Mouse (Mus musculus) MEL (cell line): ENCODE data around the gene Steap4. TPM values are rescaled to one million over a fixed set of nuclear protein-coding genes. Genes with fewer than 3 reads are reported as not detected.

Experiments
- DNase-seq: peaks from one replicate; pipeline ENCODE4 v3.0.0; 2011; ENCODE audit warnings: low read depth, low spot score
- H3K27ac ChIP-seq: 2 replicates; pipeline ENCODE4 v1.5.1; 2012; ENCODE audit warnings: low read depth, mild to moderate bottlenecking, control low read depth, low read length, moderate library complexity; ENCODE audit not compliant: control insufficient read depth
- H3K27me3 ChIP-seq, 2 experiments: fragments of 150-350 bp in 1 of 2; sonication (generic) in 1 of 2; 2 replicates each; pipeline ENCODE4 v1.6.1; 2012; ENCODE audit warnings: low read length in 2 of 2, mild to moderate bottlenecking in 2 of 2, improper control_type of control experiment in 1 of 2, moderate library complexity in 1 of 2; ENCODE audit not compliant: insufficient read depth in 2 of 2, control insufficient read depth in 1 of 2
- H3K36me3 ChIP-seq, 2 experiments: 2 replicates each; pipeline ENCODE4 v1.6.1; 2012 to 2014; ENCODE audit warnings: low read length in 2 of 2, improper control_type of control experiment in 1 of 2, inconsistent platforms in 1 of 2, mild to moderate bottlenecking in 1 of 2; ENCODE audit not compliant: insufficient read depth in 2 of 2, control insufficient read depth in 1 of 2
- H3K4me1 ChIP-seq, 2 experiments: fragments of 150-350 bp in 1 of 2; sonication (generic) in 1 of 2; 2 replicates each; pipeline ENCODE4 v1.6.1; 2012; ENCODE audit warnings: low read length in 2 of 2, improper control_type of control experiment in 1 of 2, mild to moderate bottlenecking in 1 of 2; ENCODE audit not compliant: insufficient read depth in 2 of 2, control insufficient read depth in 1 of 2
- H3K4me3 ChIP-seq, 2 experiments: fragments of 150-350 bp in 1 of 2; sonication (generic) in 1 of 2; 2 replicates each; pipeline ENCODE4 v1.5.1; 2012; ENCODE audit warnings: low read depth in 2 of 2, low read length in 2 of 2, mild to moderate bottlenecking in 2 of 2, moderate library complexity in 2 of 2, control low read depth in 1 of 2, improper control_type of control experiment in 1 of 2; ENCODE audit not compliant: control insufficient read depth in 1 of 2, insufficient read depth in 1 of 2
- H3K79me2 ChIP-seq: 2 replicates; pipeline ENCODE4 v1.6.1; 2012; ENCODE audit warnings: mild to moderate bottlenecking, low read length, moderate library complexity; ENCODE audit not compliant: control insufficient read depth, poor library complexity, insufficient read depth
- H3K9ac ChIP-seq: 2 replicates; pipeline ENCODE4 v1.6.1; 2012; ENCODE audit warnings: low read depth, mild to moderate bottlenecking, control low read depth, low read length, moderate library complexity; ENCODE audit not compliant: control insufficient read depth, poor library complexity, severe bottlenecking
- H3K9me3 ChIP-seq: fragments of 150-350 bp; sonication (generic); replicated peaks from 2 replicates; pipeline ENCODE4 v1.6.1; 2012; ENCODE audit warnings: mild to moderate bottlenecking, low read length, improper control_type of control experiment, moderate library complexity; ENCODE audit not compliant: insufficient read depth
- CHD2 ChIP-seq: IDR thresholded peaks from 2 replicates; pipeline ENCODE4 v1.6.1; 2011; ENCODE audit warnings: low read length, improper control_type of control experiment
- KAT2A ChIP-seq: conservative IDR thresholded peaks from 2 replicates; pipeline ENCODE4 v1.6.1; 2012; ENCODE audit warnings: low read depth, low read length, improper control_type of control experiment, inconsistent platforms
- MAFK ChIP-seq: IDR thresholded peaks from 2 replicates; pipeline ENCODE4 v1.6.1; 2011; ENCODE audit warnings: low read depth, mild to moderate bottlenecking, low read length, improper control_type of control experiment, borderline replicate concordance
- MAX ChIP-seq: IDR thresholded peaks from 2 replicates; pipeline ENCODE4 v1.6.1; 2011; ENCODE audit warnings: low read length, improper control_type of control experiment
- MXI1 ChIP-seq: IDR thresholded peaks from 2 replicates; pipeline ENCODE4 v1.6.1; 2011; ENCODE audit warnings: mild to moderate bottlenecking, low read depth, low read length, improper control_type of control experiment
- MYB ChIP-seq: IDR thresholded peaks from 2 replicates; pipeline ENCODE4 v1.6.1; 2011; ENCODE audit warnings: mild to moderate bottlenecking, low read depth, low read length, improper control_type of control experiment
- POLR2AphosphoS2 ChIP-seq: IDR thresholded peaks from 2 replicates; pipeline ENCODE4 v1.6.1; 2011; ENCODE audit warnings: low read length, improper control_type of control experiment
- RAD21 ChIP-seq: IDR thresholded peaks from 2 replicates; pipeline ENCODE4 v1.6.1; 2011; ENCODE audit warnings: mild to moderate bottlenecking, low read depth, low read length, improper control_type of control experiment
- TAL1 ChIP-seq: IDR thresholded peaks from 2 replicates; pipeline ENCODE4 v1.6.1; 2012; ENCODE audit warnings: mild to moderate bottlenecking, inconsistent platforms, low read length, moderate library complexity, mixed read lengths
- TCF12 ChIP-seq: IDR thresholded peaks from 2 replicates; pipeline ENCODE4 v1.6.1; 2014; ENCODE audit warnings: low read depth, mild to moderate bottlenecking, inconsistent platforms, low read length, improper control_type of control experiment, moderate library complexity
- ZKSCAN1 ChIP-seq: IDR thresholded peaks from 2 replicates; pipeline ENCODE4 v1.6.1; 2012; ENCODE audit warnings: low read depth, mild to moderate bottlenecking, inconsistent platforms, low read length, improper control_type of control experiment, moderate library complexity
- polyA plus RNA-seq, 2 experiments: library from polyadenylated mRNA; stranded (reverse) in 1 of 2; unstranded in 1 of 2; fragments of >175 nt in 1 of 2; fragments of >200 nt in 1 of 2; gene quantifications; 2 replicates each; pipeline versions ENCODE4 v1.2.1 to v1.2.4; 2012; ENCODE audit warnings: low replicate concordance in 2 of 2, low read depth in 1 of 2; ENCODE audit not compliant: insufficient read length in 2 of 2, insufficient read depth in 1 of 2, missing spikeins in 1 of 2
- total RNA-seq: library from RNA; depleted of rRNA; stranded (reverse); fragments of 300-350 nt; gene quantifications from 2 replicates; pipeline ENCODE4 v1.2.3, GENCODE M21; 2012; rRNA removed

The Steap4 gene
- total and polyA plus RNA-seq, 3 experiments: not detected

GRCm38 (mm10) chr5:8013276-8013675 lies 53.0 kb downstream of the Steap4 start:
- H3K4me3 ChIP-seq: no peak overlapping the region

More at GRCm38 (mm10) chr5:8013276-8013675, 53.0 kb downstream of the Steap4 start:
- H3K9me3 ChIP-seq: no peaks in the 10 kb centered on the region
- no peak overlapping the region for H3K27ac ChIP-seq
- H3K36me3 ChIP-seq: no peaks in the 10 kb centered on the region
- TF ChIP-seq MAX (no peak), MYB (no peak), ZKSCAN1 (no peak), POLR2AphosphoS2 (no peak), KAT2A (no peak), TAL1 (no peak), MXI1 (no peak), TCF12 (no peak), RAD21 (no peak), CHD2 (no peak), MAFK (no peak)
- TF ChIP-seq, all 39 proteins: peak for 0
- Histone ChIP-seq H3K4me1 (no peaks in the 10 kb centered on the region), H3K27me3 (no peaks in the 10 kb centered on the region), H3K79me2 (no peaks in the 10 kb centered on the region), H3K9ac (no peak overlapping the region)
- no peak for DNase-seq

Other genes starting within 250 kb of the Steap4 start
- 111 and 115 TPM in 2 replicates for gene Sri, start 85.6 kb downstream of the Steap4 start, total RNA-seq
- gene Sri, start 85.6 kb downstream of the Steap4 start, polyA plus RNA-seq: 100 to 1,000 TPM in 1 of 2 experiments, not detected in 1; 124 TPM